Mouse (Mus musculus) erythroblast, adult 5-6 weeks (primary cell): ENCODE data around the gene Dmgdh. TPM values are rescaled to one million over a fixed set of nuclear protein-coding genes. Genes with fewer than 3 reads are reported as not detected.

Experiments
- ATAC-seq: replicated peaks from 2 replicates; pipeline ENCODE4 v1.8.0; 2016; ENCODE audit warnings: moderate number of reproducible peaks, mild to moderate bottlenecking, moderate TSS enrichment, inconsistent platforms; ENCODE audit not compliant: poor library complexity, low FRiP score, severe bottlenecking
- total RNA-seq, 2 experiments: library from RNA; stranded (forward) in 1 of 2; stranded (reverse) in 1 of 2; fragments of 150-400 nt in 1 of 2; fragments of 200-764, 138-1000 nt in 1 of 2; gene quantifications; 2 replicates each; pipeline versions ENCODE4 v1.2.3 to v1.2.4; 2015 to 2017; ENCODE audit warnings: low replicate concordance in 2 of 2

Dmgdh gene
- total RNA-seq (2015; ENCODE audit: low replicate concordance) (not detected in 2 replicates), total RNA-seq (2017; ENCODE audit: low replicate concordance) (not detected in 2 replicates)

DNA sequence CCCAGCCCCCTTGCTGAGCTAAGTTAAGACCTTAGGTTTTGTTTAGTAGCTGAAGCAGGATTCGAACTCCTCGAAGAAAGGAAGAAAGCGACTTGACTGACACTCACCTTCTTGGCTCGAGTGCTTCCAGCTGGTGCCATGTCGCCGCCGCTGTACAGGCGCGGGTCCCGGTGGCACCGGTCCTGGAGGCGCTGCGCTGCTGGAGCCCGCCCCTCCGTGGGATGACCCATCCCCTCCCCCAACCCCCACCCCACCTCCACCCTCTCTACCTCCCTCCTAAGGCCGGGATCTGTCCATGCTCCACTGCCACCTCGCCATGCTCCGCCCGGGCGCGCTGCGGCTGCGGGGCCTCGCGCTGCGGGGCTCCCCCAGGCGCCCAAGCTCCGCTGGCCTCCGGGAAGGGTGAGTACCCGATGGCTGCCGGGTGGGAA lies at the start of gene Dmgdh, which contains the start of gene Bhmt2:
Gene Dmgdh (plus strand): TSS at position 303 of the 431 bp plus-strand sequence.
Gene Bhmt2 (minus strand): TSS at position 172 of the 431 bp plus-strand sequence.
- ATAC-seq: no peak

DNA sequence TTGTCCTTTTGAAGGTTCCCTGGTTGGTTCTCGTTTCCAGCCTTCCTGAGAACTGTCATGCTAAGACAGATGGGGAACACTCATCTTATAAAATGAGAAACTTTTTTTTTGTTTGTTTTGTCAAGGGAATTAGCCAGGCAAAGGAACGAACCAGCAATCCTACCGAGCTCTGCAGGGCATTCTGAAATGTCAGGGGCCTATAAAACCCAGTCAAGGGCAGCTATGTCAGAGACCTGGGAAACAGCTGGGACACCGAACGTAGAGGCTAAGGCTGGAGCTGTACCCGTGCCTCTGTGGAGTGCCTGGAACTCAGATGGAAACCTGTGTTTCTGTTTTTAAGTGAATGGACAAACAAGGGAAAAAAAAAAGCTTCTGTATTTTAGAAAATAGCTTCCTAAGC lies 45.4 kb upstream of the Dmgdh start:
- no peak for ATAC-seq

DNA sequence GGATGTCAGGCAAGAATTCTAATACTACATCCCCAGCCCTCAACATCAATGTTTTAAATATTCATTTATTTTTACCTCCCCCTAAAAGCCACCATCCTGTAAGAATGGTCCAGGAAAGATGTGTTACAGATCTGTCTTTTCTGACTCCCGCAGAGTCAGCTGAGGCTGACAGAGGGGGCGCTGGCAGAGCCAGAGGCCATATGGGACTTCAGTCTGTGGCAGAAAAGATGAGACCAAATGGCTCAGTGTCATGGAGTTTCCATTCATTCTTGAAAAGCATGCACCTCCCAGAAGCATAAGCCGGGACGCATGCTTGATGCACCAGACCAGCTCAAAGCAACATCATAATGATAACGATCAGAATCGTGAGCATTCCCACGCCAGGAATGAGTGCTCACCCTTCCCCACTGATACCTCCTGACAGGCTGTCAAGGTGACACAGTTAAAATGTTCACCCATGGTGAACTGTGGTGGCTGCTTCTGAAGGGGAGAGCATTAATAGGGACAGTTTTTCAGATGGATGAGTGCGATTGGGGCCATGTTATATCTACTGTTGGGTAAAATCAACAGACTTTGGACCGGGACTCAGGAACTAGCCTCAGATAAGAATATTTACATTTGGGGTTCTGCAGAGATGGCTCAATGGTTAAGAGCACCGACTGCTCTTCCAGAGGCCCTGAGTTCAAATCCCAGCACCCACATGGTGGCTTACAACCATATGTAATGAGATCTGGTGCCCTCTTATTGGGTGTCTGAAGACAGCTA lies 43.1 kb upstream of the Dmgdh start:
- ATAC-seq: no peak

DNA sequence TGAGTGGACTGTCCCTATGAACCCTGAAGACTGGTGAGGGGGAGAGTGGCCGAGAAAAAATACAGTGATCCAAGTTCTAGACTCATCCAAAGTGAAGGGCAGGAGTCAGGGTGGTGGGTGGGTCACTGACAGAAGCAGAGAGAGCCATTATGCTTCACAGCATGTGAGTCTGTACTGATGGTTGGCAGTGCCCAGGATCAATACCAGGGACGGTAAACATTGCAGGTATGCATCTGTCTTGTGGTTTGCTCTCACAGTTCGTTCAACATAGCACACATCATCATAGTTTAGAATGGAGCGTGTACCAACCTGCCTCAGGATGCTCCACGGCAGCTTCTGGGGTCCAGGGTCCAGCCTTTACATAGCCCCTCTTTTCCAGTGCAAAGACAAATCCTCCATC lies 41.3 kb upstream of the Dmgdh start:
- no peak for ATAC-seq

DNA sequence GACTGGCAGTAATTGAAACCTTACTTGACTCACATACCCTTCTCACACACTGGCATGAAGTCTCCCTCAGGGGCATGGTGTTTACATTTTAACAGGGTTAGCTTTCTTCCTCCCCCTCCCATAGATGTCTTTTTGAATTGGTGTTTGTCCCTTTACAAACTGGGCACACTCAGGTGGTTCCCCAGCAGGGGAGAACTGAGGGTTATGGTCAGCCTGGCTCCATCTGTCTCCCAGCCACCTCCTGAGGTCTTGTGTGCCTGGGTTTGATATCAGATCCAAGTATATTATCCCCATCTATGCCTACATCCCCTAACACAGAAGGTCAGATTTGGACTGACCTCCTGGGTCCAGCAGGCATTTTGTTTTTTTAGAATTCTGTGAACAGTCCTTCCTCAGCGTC lies 37.7 kb upstream of the Dmgdh start:
- no peak for ATAC-seq

GRCm38 (mm10) chr13:93637282-93638245 lies 36.7 kb upstream of the Dmgdh start, which contains the start of gene Bhmt:
Gene Bhmt (minus strand): TSS chr13:93637961.
- no peak for ATAC-seq

DNA sequence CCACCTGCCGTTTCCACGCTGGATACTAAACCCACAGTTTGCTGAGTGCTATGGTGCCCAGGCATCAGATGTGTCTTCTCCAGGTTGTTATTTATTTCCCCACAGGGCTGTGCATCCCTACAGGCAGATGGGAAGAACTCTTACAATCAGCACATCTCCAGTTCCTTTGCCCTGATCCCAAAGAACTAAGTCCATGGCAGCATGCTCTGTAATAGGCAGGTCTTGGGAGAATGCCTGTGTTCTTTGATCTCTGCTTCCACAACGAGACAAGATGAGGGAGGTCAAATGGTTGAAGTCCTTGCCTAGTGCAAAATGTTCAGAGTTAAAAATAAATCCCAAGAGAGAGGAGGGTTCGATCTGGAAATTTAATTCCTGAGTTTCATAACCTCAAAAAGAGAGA lies 34.6 kb upstream of the Dmgdh start:
- ATAC-seq: no peak

DNA sequence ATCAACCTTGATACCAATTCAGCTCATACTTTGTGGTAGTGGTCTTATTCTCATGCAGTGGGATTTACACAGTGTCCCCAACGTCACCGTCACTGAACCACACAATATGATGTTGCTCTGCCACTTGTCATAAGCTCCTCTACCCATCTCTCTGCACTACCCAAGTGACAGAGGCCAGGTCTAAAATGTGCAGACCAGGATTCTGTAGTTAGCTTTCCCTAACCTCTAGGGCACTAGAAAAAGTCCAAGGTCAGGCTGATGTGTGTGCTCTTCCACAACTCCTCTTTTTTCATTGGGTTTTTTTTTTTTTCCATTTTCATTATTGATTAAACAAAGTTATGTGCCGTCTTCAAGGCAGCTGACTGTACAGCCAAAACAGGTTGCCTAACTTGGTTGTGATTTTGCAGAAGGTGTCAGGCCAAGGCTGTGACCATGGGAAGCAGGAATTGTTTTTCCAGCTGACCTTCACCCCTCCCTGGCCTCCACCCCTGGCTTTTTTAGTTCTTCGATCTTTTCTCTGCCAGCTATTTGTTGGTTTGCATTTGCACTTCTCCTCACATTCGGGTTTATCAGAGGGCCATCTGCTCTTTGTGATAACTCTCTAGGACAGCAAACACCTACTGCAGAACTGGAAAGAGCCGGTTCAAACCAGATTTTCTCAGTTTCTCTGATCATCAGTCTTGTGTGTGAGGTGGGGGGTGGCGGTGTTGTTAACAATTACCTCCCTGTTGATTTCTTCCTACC lies 25.7 kb upstream of the Dmgdh start:
- no peak for ATAC-seq

GRCm38 (mm10) chr13:93653382-93653781 lies 20.9 kb upstream of the Dmgdh start:
- ATAC-seq: no peak

DNA sequence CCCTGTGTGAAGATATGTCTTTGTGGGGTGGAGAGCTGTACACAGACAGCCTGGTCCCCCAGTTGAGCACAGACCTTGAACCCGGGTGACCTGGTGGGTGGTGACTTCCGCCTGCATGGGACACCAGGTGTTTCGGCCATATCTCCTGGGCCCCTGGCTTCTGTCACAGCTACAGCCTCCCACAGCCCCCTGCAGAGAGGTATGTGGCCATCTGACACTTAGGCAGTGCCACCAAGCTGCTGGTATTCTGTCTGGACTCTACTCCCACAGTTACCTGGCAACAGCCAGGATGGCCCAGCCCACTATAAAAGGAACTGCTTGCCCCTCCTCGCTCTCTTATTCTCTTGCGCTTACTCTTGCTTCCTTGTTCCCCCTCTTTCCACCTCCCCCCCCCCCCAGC lies 16.3 kb upstream of the Dmgdh start:
- no peak for ATAC-seq

GRCm38 (mm10) chr13:93667586-93667985 lies 6.6 kb upstream of the Dmgdh start:
- no peak for ATAC-seq

DNA sequence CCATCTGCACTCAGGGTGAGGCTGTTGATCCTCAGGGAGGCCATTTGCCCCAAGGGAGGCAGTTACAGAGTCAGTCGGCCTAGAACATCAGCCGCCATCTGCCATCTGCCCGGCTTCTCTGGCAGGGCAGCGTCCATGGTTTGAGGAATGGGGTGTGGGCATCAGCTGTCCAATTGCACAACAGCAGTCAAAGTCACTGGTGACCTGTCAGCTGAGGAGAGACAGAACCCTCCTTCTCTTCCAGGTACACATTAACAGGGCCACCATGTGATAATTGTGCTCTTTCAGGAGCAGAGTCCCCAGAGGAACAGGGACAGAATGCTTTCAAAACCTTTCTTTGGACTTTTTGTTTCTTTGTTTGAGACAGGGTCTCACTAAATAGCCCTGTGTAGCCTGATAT lies 1.9 kb upstream of the Dmgdh start:
- no peak for ATAC-seq

DNA sequence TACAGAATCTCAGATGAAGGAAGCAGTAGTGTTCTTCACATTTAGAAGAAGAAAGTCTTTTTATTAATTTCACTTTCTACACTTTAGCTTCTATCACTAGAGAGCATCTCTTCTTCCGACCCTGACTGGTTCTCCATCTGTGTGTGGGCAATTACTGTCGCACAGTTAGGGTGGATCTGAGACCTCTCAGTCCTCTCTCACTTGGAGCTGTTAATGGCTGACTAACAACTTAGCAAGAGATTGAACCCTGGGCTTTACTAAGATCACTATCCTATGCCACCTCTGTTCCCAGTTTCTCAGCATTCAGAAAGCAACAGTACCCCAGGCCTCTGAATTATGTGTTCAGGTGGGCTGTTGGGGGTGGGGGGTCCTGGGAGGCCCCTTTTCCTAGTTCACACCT lies 937 bp upstream of the Dmgdh start:
- ATAC-seq: no peak

GRCm38 (mm10) chr13:93676864-93677263 lies 2.6 kb downstream of the Dmgdh start:
- no peak for ATAC-seq

GRCm38 (mm10) chr13:93683336-93683735 lies 9.1 kb downstream of the Dmgdh start:
- no peak for ATAC-seq

DNA sequence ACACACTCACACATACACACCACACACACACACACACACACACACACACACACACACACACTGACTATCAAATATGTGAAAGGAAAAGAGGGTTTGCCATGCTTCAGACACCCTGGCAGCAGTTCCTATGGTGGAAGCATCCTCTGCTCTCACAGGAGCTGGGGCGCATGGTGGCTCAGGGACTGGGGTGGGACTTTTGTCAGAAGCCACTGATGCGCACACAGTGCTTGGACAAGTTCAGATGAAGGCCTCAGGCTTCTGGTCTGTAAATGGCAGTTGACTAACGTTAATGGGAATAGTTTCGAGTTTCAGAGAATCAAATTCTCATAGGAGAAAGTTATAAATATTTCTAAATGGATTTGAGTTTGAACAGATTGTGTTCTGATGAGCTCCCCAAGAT lies 11.0 kb downstream of the Dmgdh start:
- no peak for ATAC-seq

GRCm38 (mm10) chr13:93687321-93687720 lies 13.1 kb downstream of the Dmgdh start:
- ATAC-seq: no peak

- no peak for ATAC-seq
These were observed 15.3 kb downstream of the Dmgdh start for GRCm38 (mm10) chr13:93689566-93689965.

DNA sequence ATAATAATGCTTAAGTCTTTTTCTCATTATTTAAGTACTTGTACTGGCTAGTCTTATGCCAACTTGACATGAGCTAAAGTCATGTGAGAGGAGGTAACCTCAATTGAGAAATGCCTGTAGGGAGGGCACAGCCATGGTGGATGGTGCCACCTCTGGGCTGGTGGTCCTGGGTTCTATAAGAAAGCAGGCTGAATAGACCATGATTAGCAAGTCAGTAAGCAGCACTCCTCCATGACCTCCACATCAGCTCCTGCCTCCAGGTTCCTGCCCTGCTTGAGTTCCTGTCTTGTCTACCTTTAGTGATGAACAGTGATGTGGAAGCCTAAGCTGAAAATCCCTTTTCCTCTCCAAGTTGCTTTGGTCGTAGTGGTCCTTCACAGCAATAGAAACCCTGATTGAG lies 16.6 kb downstream of the Dmgdh start:
- ATAC-seq: no peak

GRCm38 (mm10) chr13:93698866-93699265 lies 24.6 kb downstream of the Dmgdh start:
- ATAC-seq: no peak
